Mouse (Mus musculus) ES-Bruce4 (cell line): ENCODE measurements around the gene Syndig1.

Source experiments
- CTCF ChIP-seq: IDR thresholded peaks from one replicate; pipeline ENCODE4 v1.8.1; 2011; ENCODE audit warnings: low read depth, low read length
- EP300 ChIP-seq: IDR thresholded peaks from 2 replicates; pipeline ENCODE4 v1.6.1; 2011; ENCODE audit warnings: low read depth, low read length; ENCODE audit not compliant: insufficient read depth
- POLR2A ChIP-seq: IDR thresholded peaks from one replicate; pipeline ENCODE4 v1.8.1; 2011; ENCODE audit warnings: low read length; ENCODE audit not compliant: insufficient read depth

DNA sequence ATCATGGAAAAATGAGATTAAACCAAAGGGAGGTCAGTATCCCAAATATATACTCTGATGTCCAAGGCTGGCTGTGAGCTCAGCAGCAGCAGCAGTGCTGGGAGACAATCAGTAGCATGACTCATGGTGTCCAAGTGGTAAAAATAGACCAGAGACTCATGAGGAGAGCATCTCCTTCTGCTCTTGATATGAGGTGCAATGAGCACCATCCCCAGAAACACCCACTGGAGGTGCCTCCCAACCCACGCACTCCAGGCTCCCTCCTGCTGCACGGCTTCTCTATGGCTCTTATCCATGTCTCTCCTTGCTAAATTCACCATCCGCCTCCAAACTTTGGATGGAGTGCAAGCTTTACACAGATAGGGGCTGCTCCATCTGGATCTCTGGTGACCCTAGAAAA, 44.3 kb downstream of the Syndig1 start:
- TF ChIP-seq POLR2A, result no peak
- TF ChIP-seq EP300, result no peak
- no peak for TF ChIP-seq CTCF
